ENCODE assay signal across 8 mouse cellular contexts in the genomic region with DNA sequence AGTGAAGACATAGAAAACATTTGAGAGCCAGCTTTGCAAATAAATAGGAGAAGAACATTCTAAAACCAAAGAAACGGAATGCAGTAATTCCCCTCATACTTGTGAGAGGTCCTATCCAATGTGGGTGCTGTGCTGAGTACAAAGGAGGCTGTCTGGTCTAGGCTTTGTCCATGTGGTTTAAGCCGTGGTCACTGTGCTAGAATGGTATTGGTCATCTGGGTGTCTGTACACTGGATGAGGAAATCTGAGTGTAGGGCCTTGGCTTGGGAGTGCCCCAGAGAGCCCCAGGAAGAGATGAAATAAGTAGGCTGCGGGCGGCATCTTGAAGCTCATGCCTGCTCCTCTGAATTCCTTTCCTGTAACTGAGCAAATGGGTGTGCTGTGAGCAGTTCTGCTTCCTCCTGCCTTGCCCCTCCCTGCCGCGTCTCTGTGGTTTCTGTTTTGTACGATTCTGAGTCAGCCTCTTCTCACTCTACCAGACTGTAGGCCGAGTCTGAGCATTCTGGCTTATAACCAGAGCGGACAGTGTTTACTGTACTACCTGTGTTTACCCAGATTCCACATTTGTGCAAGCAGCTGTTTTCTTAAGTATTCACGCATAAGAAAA.
DNase-seq lines count a peak whose midpoint lies in the region; ATAC-seq and TF ChIP-seq lines count a peak whose summit lies in the region.

No protein-coding gene starts in this region.

- TF ChIP-seq CTCF in forebrain, postnatal 0 days (IDR thresholded peaks at IDR 0.05; ENCODE audit: low read depth), result no peak

- no peak for ATAC-seq in neural tube, embryonic 13.5 days (ENCODE audit: low read depth)
- no peak for ATAC-seq in heart, embryonic 15.5 days (replicated peaks; ENCODE audit: insufficient number of reproducible peaks, insufficient read depth, low FRiP score, low read depth)
- ATAC-seq in forebrain, postnatal 0 days, result no peak

- H3K9me3 ChIP-seq in neural tube, embryonic 13.5 days, result no peaks in the 10 kb centered on the region
- no peaks in the 10 kb centered on the region for H3K9me3 ChIP-seq in heart, embryonic 15.5 days (replicated peaks)
- no peaks in the 10 kb centered on the region for H3K9me3 ChIP-seq in forebrain, postnatal 0 days (ENCODE audit: low read length)

- WGBS in neural tube, embryonic 13.5 days, result 84% methylated on average over 10 of the region's 10 CpGs
- 70% methylated on average over 10 of the region's 10 CpGs for WGBS in heart, embryonic 15.5 days
- 75% methylated on average over 10 of the region's 10 CpGs for WGBS in forebrain, postnatal 0 days

- H3K36me3 ChIP-seq in neural tube, embryonic 13.5 days, result peaks cover 29% of the 10 kb centered on the region
- H3K36me3 ChIP-seq in heart, embryonic 15.5 days, result no peaks in the 10 kb centered on the region
- H3K36me3 ChIP-seq in forebrain, postnatal 0 days (ENCODE audit: insufficient read depth), result 0 out of 2 replicates have a peak, but pooled peaks cover 4% of the 10 kb centered on the region

- no peak for DNase-seq in neural tube, embryonic 10.5 days (ENCODE audit: extremely low spot score, low spot score)
- DNase-seq in adrenal gland, postnatal 10 days, result peak; percentile 64
- DNase-seq in kidney, postnatal 25 days, result peak; percentile 49 to 53
- peak; percentile 37 to 67 for DNase-seq in monocyte, adult 2 months (ENCODE audit: low read depth in 1 of 2, low spot score in 2 of 2)
- peak; percentile 78 for DNase-seq in thymus, postnatal 25 days
- no peak for DNase-seq in forebrain, postnatal 0 days

- H3K9ac ChIP-seq in neural tube, embryonic 13.5 days, result no peak overlapping the region
- H3K9ac ChIP-seq in heart, embryonic 15.5 days, result no peak overlapping the region
- no peak overlapping the region for H3K9ac ChIP-seq in forebrain, postnatal 0 days

- no peak overlapping the region for H3K4me3 ChIP-seq in neural tube, embryonic 13.5 days
- H3K4me3 ChIP-seq in heart, embryonic 15.5 days, result no peak overlapping the region
- no peak overlapping the region for H3K4me3 ChIP-seq in forebrain, postnatal 0 days (ENCODE audit: low read depth, low read length)

- peaks cover 25% of the 10 kb centered on the region for H3K4me1 ChIP-seq in neural tube, embryonic 13.5 days (replicated peaks)
- peaks cover 13% of the 10 kb centered on the region for H3K4me1 ChIP-seq in heart, embryonic 15.5 days (replicated peaks)
- H3K4me1 ChIP-seq in forebrain, postnatal 0 days (ENCODE audit: insufficient read depth), result peaks cover 3% of the 10 kb centered on the region; the same call in 1 of the 2 replicates

- no peaks in the 10 kb centered on the region for H3K27me3 ChIP-seq in neural tube, embryonic 13.5 days
- no peaks in the 10 kb centered on the region for H3K27me3 ChIP-seq in heart, embryonic 15.5 days
- no peaks in the 10 kb centered on the region for H3K27me3 ChIP-seq in forebrain, postnatal 0 days (ENCODE audit: insufficient read depth, low read length)

- no peak overlapping the region for H3K4me2 ChIP-seq in neural tube, embryonic 13.5 days
- H3K4me2 ChIP-seq in heart, embryonic 15.5 days, result 0 out of 2 replicates have a peak overlapping the region, but pooled peaks have one; percentile 10
- H3K4me2 ChIP-seq in forebrain, postnatal 0 days (ENCODE audit: low read depth), result no peak overlapping the region

- peak overlapping the region; percentile 56; the same call in 1 of the 2 replicates for H3K27ac ChIP-seq in neural tube, embryonic 13.5 days (replicated peaks)
- H3K27ac ChIP-seq in heart, embryonic 15.5 days, result peak overlapping the region; percentile 17; the same call in 1 of the 2 replicates
- no peak overlapping the region for H3K27ac ChIP-seq in forebrain, postnatal 0 days (ENCODE audit: low read depth, low read length)

Comparison
In these comparisons a context has a peak if more than half of its experiments do, and no peak if none do; other contexts are left out.
1. DNase-seq: peak in adrenal gland, postnatal 10 days (single experiment), kidney, postnatal 25 days (2 of 2), monocyte, adult 2 months (2 of 2) and thymus, postnatal 25 days (single experiment); none in neural tube, embryonic 10.5 days (single experiment) and forebrain, postnatal 0 days (single experiment).